Mouse (Mus musculus): ENCODE measurements around the gene Helq.

DNA sequence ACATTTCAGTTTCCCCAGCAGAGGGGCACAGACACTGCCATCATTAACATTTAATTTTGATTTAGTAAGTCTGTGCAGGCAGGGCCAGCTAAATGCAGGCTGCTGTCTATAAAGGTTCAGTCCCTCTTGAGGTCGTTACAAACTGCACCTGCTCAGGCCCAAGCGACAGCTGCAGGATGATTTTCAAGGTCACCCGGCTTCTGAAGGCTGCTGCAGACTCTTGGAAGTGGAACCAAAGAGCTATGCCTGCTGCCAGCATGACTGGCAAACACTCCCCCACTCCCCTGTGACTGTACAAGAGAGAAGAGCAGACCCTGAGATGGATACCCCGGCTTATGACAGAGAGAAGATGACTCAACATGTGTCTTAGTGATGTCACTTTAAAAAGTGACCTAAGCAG is 46.7 kb downstream of the Helq start:
- TF ChIP-seq POLR2A (IDR thresholded peaks at IDR 0.05; ENCODE audit: low read depth, low read length) (no peak), CTCF (IDR thresholded peaks at IDR 0.05; ENCODE audit: borderline replicate concordance, insufficient read depth, low read length) (no peak)

Data from embryonic fibroblast, embryonic 13.5 days (primary cell).